Mouse (Mus musculus): ENCODE results near the gene Ccdc115. TPM values are rescaled to one million over a fixed set of nuclear protein-coding genes. Genes with fewer than 3 reads are reported as not detected.

Gene Ccdc115
- 52.0 and 55.9 TPM in 2 replicates for polyA plus RNA-seq (2016; fragmentation: Nextera tagmentation; extraction: Ambion mirVana)

- Histone ChIP-seq H3K4me1 (peaks cover 15% of the 10 kb centered on the region), H3K27ac (peak within 1 kb of the TSS; percentile 85), H3K36me3 (peaks cover 41% of the 10 kb centered on the region), H3K4me3 (peak within 1 kb of the TSS; percentile 81), H3K9me3 (replicated peaks) (no peaks in the 10 kb centered on the region), H3K27me3 (ENCODE audit: low read depth, poor library complexity, severe bottlenecking) (no peaks in the 10 kb centered on the region)
- peak; percentile 95 for DNase-seq (ENCODE audit: low spot score)
- under 1% methylated on average over 48 of the region's 48 CpGs for WGBS
These were observed at the start of gene Ccdc115, which contains the start of gene Imp4 for GRCm38 (mm10) chr1:34439215-34439960. Gene Ccdc115, minus strand, starts transcription at chr1:34439672. Gene Imp4, plus strand, starts transcription at chr1:34439851.

GRCm38 (mm10) chr1:34487383-34487782 lies 47.9 kb upstream of the Ccdc115 start:
- H3K27me3 ChIP-seq (ENCODE audit: low read depth, poor library complexity, severe bottlenecking), result peaks cover 17% of the 10 kb centered on the region; the same call in 1 of the 2 replicates
- 93% methylated on average over 3 of the region's 3 CpGs for WGBS
- DNase-seq (ENCODE audit: low spot score), result no peak
- H3K27ac ChIP-seq, result no peak overlapping the region
- H3K9me3 ChIP-seq (replicated peaks), result no peaks in the 10 kb centered on the region
- H3K4me1 ChIP-seq, result peaks cover 4% of the 10 kb centered on the region; the same call in 1 of the 2 replicates
- H3K4me3 ChIP-seq, result no peak overlapping the region
- no peaks in the 10 kb centered on the region for H3K36me3 ChIP-seq

GRCm38 (mm10) chr1:34485461-34486188 lies 46.2 kb upstream of the Ccdc115 start:
- H3K4me3 ChIP-seq, result peak overlapping the region; percentile 38
- H3K36me3 ChIP-seq, result no peaks in the 10 kb centered on the region
- H3K4me1 ChIP-seq, result peaks cover 10% of the 10 kb centered on the region; the same call in 1 of the 2 replicates
- 8% methylated on average over 25 of the region's 25 CpGs for WGBS
- no peak for DNase-seq (ENCODE audit: low spot score)
- H3K27me3 ChIP-seq (ENCODE audit: low read depth, poor library complexity, severe bottlenecking), result peaks cover 17% of the 10 kb centered on the region; the same call in 1 of the 2 replicates
- H3K27ac ChIP-seq, result no peak overlapping the region
- H3K9me3 ChIP-seq (replicated peaks), result no peaks in the 10 kb centered on the region

GRCm38 (mm10) chr1:34484470-34484869 lies 45.0 kb upstream of the Ccdc115 start:
- no peak for DNase-seq (ENCODE audit: low spot score)
- Histone ChIP-seq H3K27me3 (ENCODE audit: low read depth, poor library complexity, severe bottlenecking) (peaks cover 17% of the 10 kb centered on the region; the same call in 1 of the 2 replicates), H3K4me3 (no peak overlapping the region), H3K9me3 (replicated peaks) (no peaks in the 10 kb centered on the region), H3K4me1 (peaks cover 16% of the 10 kb centered on the region), H3K27ac (no peak overlapping the region), H3K36me3 (no peaks in the 10 kb centered on the region)
- 73% methylated on average over 10 of the region's 10 CpGs for WGBS

GRCm38 (mm10) chr1:34481920-34482669 lies 42.6 kb upstream of the Ccdc115 start:
- no peaks in the 10 kb centered on the region for H3K9me3 ChIP-seq (replicated peaks)
- no peak for DNase-seq (ENCODE audit: low spot score)
- H3K27ac ChIP-seq, result no peak overlapping the region
- H3K4me1 ChIP-seq, result peaks cover 28% of the 10 kb centered on the region
- WGBS, result 60% methylated on average over 5 of the region's 5 CpGs
- H3K4me3 ChIP-seq, result no peak overlapping the region
- H3K36me3 ChIP-seq, result no peaks in the 10 kb centered on the region
- H3K27me3 ChIP-seq (ENCODE audit: low read depth, poor library complexity, severe bottlenecking), result peaks cover 17% of the 10 kb centered on the region; the same call in 1 of the 2 replicates

- Histone ChIP-seq H3K27ac (no peak overlapping the region), H3K9me3 (replicated peaks) (no peaks in the 10 kb centered on the region), H3K4me3 (no peak overlapping the region), H3K27me3 (ENCODE audit: low read depth, poor library complexity, severe bottlenecking) (peaks cover 13% of the 10 kb centered on the region; the same call in 1 of the 2 replicates), H3K36me3 (no peaks in the 10 kb centered on the region), H3K4me1 (peaks cover 28% of the 10 kb centered on the region)
- WGBS, result 83% methylated on average over 5 of the region's 5 CpGs
- no peak for DNase-seq (ENCODE audit: low spot score)
These were observed 41.3 kb upstream of the Ccdc115 start for GRCm38 (mm10) chr1:34480801-34481200.

- 44% methylated on average over 11 of the region's 11 CpGs for WGBS
- Histone ChIP-seq H3K27ac (no peak overlapping the region; the same call in 1 of the 2 replicates), H3K36me3 (no peaks in the 10 kb centered on the region), H3K4me3 (no peak overlapping the region), H3K4me1 (peaks cover 24% of the 10 kb centered on the region), H3K9me3 (replicated peaks) (no peaks in the 10 kb centered on the region), H3K27me3 (ENCODE audit: low read depth, poor library complexity, severe bottlenecking) (peaks cover 9% of the 10 kb centered on the region)
- no peak for DNase-seq (ENCODE audit: low spot score)
These were observed 39.6 kb upstream of the Ccdc115 start for GRCm38 (mm10) chr1:34478891-34479655.

- Histone ChIP-seq H3K4me1 (peaks cover 22% of the 10 kb centered on the region), H3K9me3 (replicated peaks) (no peaks in the 10 kb centered on the region), H3K36me3 (no peaks in the 10 kb centered on the region), H3K4me3 (peak overlapping the region; percentile 65), H3K27ac (peak overlapping the region; percentile 71), H3K27me3 (ENCODE audit: low read depth, poor library complexity, severe bottlenecking) (peaks cover 46% of the 10 kb centered on the region)
- DNase-seq (ENCODE audit: low spot score), result peak; percentile 71
- 1% methylated on average over 42 of the region's 43 CpGs for WGBS
These were observed 33.2 kb upstream of the Ccdc115 start for GRCm38 (mm10) chr1:34472427-34473300.

GRCm38 (mm10) chr1:34469801-34470200 lies 30.3 kb upstream of the Ccdc115 start:
- Histone ChIP-seq H3K4me1 (peaks cover 26% of the 10 kb centered on the region), H3K4me3 (no peak overlapping the region), H3K27me3 (ENCODE audit: low read depth, poor library complexity, severe bottlenecking) (peaks cover 40% of the 10 kb centered on the region), H3K9me3 (replicated peaks) (no peaks in the 10 kb centered on the region), H3K36me3 (no peaks in the 10 kb centered on the region), H3K27ac (no peak overlapping the region)
- no peak for DNase-seq (ENCODE audit: low spot score)
- WGBS, result 83% methylated on average over 5 of the region's 5 CpGs

GRCm38 (mm10) chr1:34468500-34468899 lies 29.0 kb upstream of the Ccdc115 start:
- Histone ChIP-seq H3K27me3 (ENCODE audit: low read depth, poor library complexity, severe bottlenecking) (peaks cover 31% of the 10 kb centered on the region), H3K9me3 (replicated peaks) (no peaks in the 10 kb centered on the region), H3K27ac (no peak overlapping the region), H3K36me3 (no peaks in the 10 kb centered on the region), H3K4me1 (peaks cover 26% of the 10 kb centered on the region), H3K4me3 (no peak overlapping the region)
- WGBS, result 85% methylated on average over 4 of the region's 4 CpGs
- no peak for DNase-seq (ENCODE audit: low spot score)

- Histone ChIP-seq H3K27me3 (ENCODE audit: low read depth, poor library complexity, severe bottlenecking) (peaks cover 27% of the 10 kb centered on the region), H3K27ac (no peak overlapping the region), H3K4me3 (no peak overlapping the region), H3K4me1 (peaks cover 22% of the 10 kb centered on the region), H3K36me3 (no peaks in the 10 kb centered on the region), H3K9me3 (replicated peaks) (no peaks in the 10 kb centered on the region)
- DNase-seq (ENCODE audit: low spot score), result no peak
- WGBS, result 58% methylated on average over 3 of the region's 3 CpGs
These were observed 28.6 kb upstream of the Ccdc115 start for GRCm38 (mm10) chr1:34468051-34468450.

Data from limb, embryonic 10.5 days (tissue).